Mouse (Mus musculus) G1E (cell line): ENCODE data around the gene Map2k7. TPM values are rescaled to one million over a fixed set of nuclear protein-coding genes. Genes with fewer than 3 reads are reported as not detected.

Experiments used
- ATAC-seq: 2 replicates; pipeline ENCODE4 v1.8.0; 2016; ENCODE audit warnings: mild to moderate bottlenecking; ENCODE audit not compliant: insufficient number of reproducible peaks, poor library complexity, low FRiP score, severe bottlenecking; ENCODE audit errors: extremely low read depth
- DNase-seq: peaks from one replicate; pipeline ENCODE4 v3.0.0; 2012; ENCODE audit warnings: low spot score
- H3K27me3 ChIP-seq: 2 replicates; pipeline ENCODE4 v1.6.1; 2012; ENCODE audit warnings: mild to moderate bottlenecking, low read length, inconsistent platforms; ENCODE audit not compliant: insufficient read depth
- H3K36me3 ChIP-seq: replicated peaks from 2 replicates; pipeline ENCODE3; 2012; ENCODE audit warnings: mild to moderate bottlenecking, inconsistent platforms
- H3K4me1 ChIP-seq: 2 replicates; pipeline ENCODE4 v1.6.1; 2012; ENCODE audit warnings: low read depth, low read length, inconsistent platforms, mixed read lengths; ENCODE audit not compliant: insufficient read depth
- H3K4me3 ChIP-seq: 2 replicates; pipeline ENCODE4 v1.5.1; 2012; ENCODE audit warnings: low read depth, mild to moderate bottlenecking, inconsistent platforms, low read length, moderate library complexity, mixed read lengths
- H3K9me3 ChIP-seq: replicated peaks from 2 replicates; pipeline ENCODE4 v1.6.1; 2012; ENCODE audit warnings: inconsistent platforms
- CTCF ChIP-seq: IDR thresholded peaks from 2 replicates; pipeline ENCODE4 v1.5.1; 2012; ENCODE audit warnings: low read depth, low read length, inconsistent platforms, mixed read lengths
- GATA1 ChIP-seq: IDR thresholded peaks from 2 replicates; pipeline ENCODE4 v1.6.1; 2012; ENCODE audit warnings: borderline replicate concordance, low read length, inconsistent platforms, mixed read lengths
- GATA2 ChIP-seq: IDR thresholded peaks from 2 replicates; pipeline ENCODE4 v1.6.1; 2012; ENCODE audit warnings: low read depth, low read length, inconsistent platforms, borderline replicate concordance
- POLR2AphosphoS5 ChIP-seq: IDR thresholded peaks from 2 replicates; pipeline ENCODE4 v1.6.1; 2012; ENCODE audit warnings: low read depth, low read length, inconsistent platforms; ENCODE audit not compliant: insufficient replicate concordance
- TAL1 ChIP-seq: conservative IDR thresholded peaks from 2 replicates; pipeline ENCODE4 v1.6.1; 2012; ENCODE audit warnings: low read depth, low read length, inconsistent platforms, mixed read lengths
- polyA plus RNA-seq: library from polyadenylated mRNA; stranded (reverse); fragments of >175 nt; gene quantifications from 2 replicates; pipeline ENCODE4 v1.2.3, GENCODE M21; 2012
- total RNA-seq, 2 experiments: library from RNA; stranded (forward) in 1 of 2; stranded (reverse) in 1 of 2; fragments of 200-1000 nt in 1 of 2; fragments of >200 nt in 1 of 2; fragmentation: Nextera tagmentation in 1 of 2; gene quantifications; 2 replicates each; pipeline ENCODE4 v1.2.3; 2014 to 2017

Gene Map2k7
- total and polyA plus RNA-seq, 3 experiments: 32.1 to 151 (median 35.3) TPM

GRCm38 (mm10) chr8:4265160-4265914 lies 26.8 kb downstream of the Map2k7 start:
- H3K4me1 ChIP-seq: peaks cover 7% of the 10 kb centered on the region
- no peak for ATAC-seq
- H3K36me3 ChIP-seq: peaks cover 100% of the 10 kb centered on the region

GRCm38 (mm10) chr8:4267627-4268026 lies 29.1 kb downstream of the Map2k7 start:
- peaks cover 95% of the 10 kb centered on the region for H3K36me3 ChIP-seq
- DNase-seq: no peak

More at GRCm38 (mm10) chr8:4265160-4265914, 26.8 kb downstream of the Map2k7 start:
- DNase-seq: no peak
- H3K9me3 ChIP-seq: no peaks in the 10 kb centered on the region
- no peaks in the 10 kb centered on the region for H3K27me3 ChIP-seq
- TF ChIP-seq POLR2AphosphoS5 (no peak), GATA1 (no peak), GATA2 (no peak), CTCF (no peak), TAL1 (no peak)
- H3K4me3 ChIP-seq: no peak overlapping the region

GRCm38 (mm10) chr8:4269609-4270008 lies 31.1 kb downstream of the Map2k7 start:
- TF ChIP-seq GATA2 (no peak), CTCF (no peak), POLR2AphosphoS5 (no peak), TAL1 (no peak), GATA1 (no peak)
- no peak for DNase-seq
- Histone ChIP-seq H3K4me3 (no peak overlapping the region), H3K36me3 (peaks cover 94% of the 10 kb centered on the region), H3K9me3 (no peaks in the 10 kb centered on the region), H3K27me3 (no peaks in the 10 kb centered on the region), H3K4me1 (peaks cover 24% of the 10 kb centered on the region)
- no peak for ATAC-seq

More at GRCm38 (mm10) chr8:4267627-4268026, 29.1 kb downstream of the Map2k7 start:
- TF ChIP-seq TAL1 (no peak), GATA2 (no peak), CTCF (no peak; the same call in 1 of the 2 replicates), GATA1 (no peak), POLR2AphosphoS5 (no peak)
- no peak for ATAC-seq
- Histone ChIP-seq H3K4me3 (no peak overlapping the region), H3K27me3 (no peaks in the 10 kb centered on the region), H3K4me1 (peaks cover 8% of the 10 kb centered on the region), H3K9me3 (no peaks in the 10 kb centered on the region)

- Histone ChIP-seq H3K9me3 (no peaks in the 10 kb centered on the region), H3K27me3 (no peaks in the 10 kb centered on the region), H3K4me3 (peak within 1 kb of the TSS; percentile 87), H3K4me1 (peaks cover 32% of the 10 kb centered on the region), H3K36me3 (peaks cover 35% of the 10 kb centered on the region)
- ATAC-seq (peak; percentile 95), DNase-seq (peak; percentile 87)
- TF ChIP-seq GATA2 (no peak), TAL1 (no peak), CTCF (no peak), POLR2AphosphoS5 (no peak), GATA1 (no peak)
These were observed 37.0 kb downstream of the Map2k7 start, which contains the start of gene Timm44 for GRCm38 (mm10) chr8:4275275-4276110. Gene Timm44, minus strand, starts transcription at chr8:4275913.

- Histone ChIP-seq H3K4me1 (peaks cover 32% of the 10 kb centered on the region), H3K27me3 (no peaks in the 10 kb centered on the region), H3K4me3 (peak overlapping the region; percentile 87), H3K36me3 (peaks cover 31% of the 10 kb centered on the region), H3K9me3 (no peaks in the 10 kb centered on the region)
- no peak for TF ChIP-seq GATA1
- no peak for TF ChIP-seq GATA2
- no peak for TF ChIP-seq CTCF
- no peak for TF ChIP-seq POLR2AphosphoS5
- no peak for TF ChIP-seq TAL1
- DNase-seq (no peak), ATAC-seq (no peak)
These were observed 37.5 kb downstream of the Map2k7 start for GRCm38 (mm10) chr8:4276111-4276465.

GRCm38 (mm10) chr8:4292738-4293137 lies 54.2 kb downstream of the Map2k7 start:
- no peak for ATAC-seq
- no peaks in the 10 kb centered on the region; the same call in 1 of the 2 replicates for H3K4me1 ChIP-seq
- DNase-seq: no peak
- H3K4me3 ChIP-seq: no peak overlapping the region
- peaks cover 94% of the 10 kb centered on the region for H3K36me3 ChIP-seq
- H3K27me3 ChIP-seq: no peaks in the 10 kb centered on the region
- no peak for TF ChIP-seq POLR2AphosphoS5
- TF ChIP-seq TAL1: no peak
- no peak for TF ChIP-seq GATA1
- no peak for TF ChIP-seq CTCF
- TF ChIP-seq GATA2: no peak
- no peaks in the 10 kb centered on the region for H3K9me3 ChIP-seq

Other genes with a start within 250 kb of the Map2k7 start
- gene Cd209f, start 132.9 kb upstream of the Map2k7 start, total RNA-seq (2014; fragmentation: Nextera tagmentation): not detected in 2 replicates
- gene Cd209f, start 132.9 kb upstream of the Map2k7 start, total RNA-seq (2017): 0.38 TPM in 1 of 2 replicates, not detected in the other
- 0.04 TPM in 1 of 2 replicates, not detected in the other for gene Cd209f, start 132.9 kb upstream of the Map2k7 start, polyA plus RNA-seq
- not detected in 2 replicates for gene Cd209g, start 104.6 kb upstream of the Map2k7 start, total RNA-seq (2014; fragmentation: Nextera tagmentation)
- gene Cd209g, start 104.6 kb upstream of the Map2k7 start, total RNA-seq (2017): 0.05 and 0.06 TPM in 2 replicates
- gene Cd209g, start 104.6 kb upstream of the Map2k7 start, polyA plus RNA-seq: not detected in 2 replicates
- 12.7 and 12.8 TPM in 2 replicates for gene Evi5l, start 72.2 kb upstream of the Map2k7 start, total RNA-seq (2014; fragmentation: Nextera tagmentation)
- gene Evi5l, start 72.2 kb upstream of the Map2k7 start, total RNA-seq (2017): 8.5 and 13.1 TPM in 2 replicates
- gene Evi5l, start 72.2 kb upstream of the Map2k7 start, polyA plus RNA-seq: 9.7 and 11.5 TPM in 2 replicates
- 0.29 and 0.60 TPM in 2 replicates for gene Prr36, start 21.3 kb upstream of the Map2k7 start, total RNA-seq (2014; fragmentation: Nextera tagmentation)
- 0.16 and 0.23 TPM in 2 replicates for gene Prr36, start 21.3 kb upstream of the Map2k7 start, total RNA-seq (2017)
- 0.23 and 0.36 TPM in 2 replicates for gene Prr36, start 21.3 kb upstream of the Map2k7 start, polyA plus RNA-seq
- gene Lrrc8e, start 11.9 kb upstream of the Map2k7 start, total RNA-seq (2014; fragmentation: Nextera tagmentation): 0.19 and 0.23 TPM in 2 replicates
- 0.93 and 2.6 TPM in 2 replicates for gene Lrrc8e, start 11.9 kb upstream of the Map2k7 start, total RNA-seq (2017)
- gene Lrrc8e, start 11.9 kb upstream of the Map2k7 start, polyA plus RNA-seq: 0.02 and 0.04 TPM in 2 replicates
- gene Gm49320, start 125 bp downstream of the Map2k7 start, total RNA-seq (2014; fragmentation: Nextera tagmentation): 3.8 and 7.0 TPM in 2 replicates
- 0.23 TPM in 1 of 2 replicates, not detected in the other for gene Gm49320, start 125 bp downstream of the Map2k7 start, total RNA-seq (2017)
- gene Gm49320, start 125 bp downstream of the Map2k7 start, polyA plus RNA-seq: 0.24 and 2.3 TPM in 2 replicates
- gene Tgfbr3l, start 9.5 kb downstream of the Map2k7 start, total RNA-seq (2014; fragmentation: Nextera tagmentation): 20.1 and 21.3 TPM in 2 replicates
- 2.8 and 4.5 TPM in 2 replicates for gene Tgfbr3l, start 9.5 kb downstream of the Map2k7 start, total RNA-seq (2017)
- gene Tgfbr3l, start 9.5 kb downstream of the Map2k7 start, polyA plus RNA-seq: 34.8 and 35.0 TPM in 2 replicates
- gene Snapc2, start 14.3 kb downstream of the Map2k7 start, total RNA-seq (2014; fragmentation: Nextera tagmentation): 10.6 and 10.9 TPM in 2 replicates
- gene Snapc2, start 14.3 kb downstream of the Map2k7 start, total RNA-seq (2017): 9.1 and 13.5 TPM in 2 replicates
- 49.5 and 66.0 TPM in 2 replicates for gene Snapc2, start 14.3 kb downstream of the Map2k7 start, polyA plus RNA-seq
- gene Ctxn1, start 20.5 kb downstream of the Map2k7 start, total RNA-seq (2014; fragmentation: Nextera tagmentation): 2.1 TPM in 1 of 2 replicates, not detected in the other
- 0.11 and 0.29 TPM in 2 replicates for gene Ctxn1, start 20.5 kb downstream of the Map2k7 start, total RNA-seq (2017)
- 1.6 and 2.0 TPM in 2 replicates for gene Ctxn1, start 20.5 kb downstream of the Map2k7 start, polyA plus RNA-seq
- gene Timm44, start 37.2 kb downstream of the Map2k7 start, total RNA-seq (2014; fragmentation: Nextera tagmentation): 81.8 and 94.6 TPM in 2 replicates
- 113 and 123 TPM in 2 replicates for gene Timm44, start 37.2 kb downstream of the Map2k7 start, total RNA-seq (2017)
- 65.3 and 81.1 TPM in 2 replicates for gene Timm44, start 37.2 kb downstream of the Map2k7 start, polyA plus RNA-seq
- gene Ccl25, start 86.5 kb downstream of the Map2k7 start, total RNA-seq (2014; fragmentation: Nextera tagmentation): 64.9 and 69.3 TPM in 2 replicates
- gene Ccl25, start 86.5 kb downstream of the Map2k7 start, total RNA-seq (2017): 16.0 and 18.1 TPM in 2 replicates
- 1.1 and 1.9 TPM in 2 replicates for gene Ccl25, start 86.5 kb downstream of the Map2k7 start, polyA plus RNA-seq
- gene Elavl1, start 86.7 kb downstream of the Map2k7 start, total RNA-seq (2014; fragmentation: Nextera tagmentation): 162 and 168 TPM in 2 replicates
- gene Elavl1, start 86.7 kb downstream of the Map2k7 start, total RNA-seq (2017): 92.5 and 98.1 TPM in 2 replicates
- gene Elavl1, start 86.7 kb downstream of the Map2k7 start, polyA plus RNA-seq: 110 and 125 TPM in 2 replicates